Mouse (Mus musculus): ENCODE results near the gene Slc13a4.

- TF ChIP-seq CTCF (IDR thresholded peaks at IDR 0.05; ENCODE audit: insufficient read depth, low read length) (no peak), POLR2A (IDR thresholded peaks at IDR 0.05; ENCODE audit: borderline replicate concordance, extremely low read depth, low read depth, low read length) (no peak)
Measured at GRCm38 (mm10) chr6:35330834-35331233, 22.9 kb upstream of the Slc13a4 start.

All from lung, adult 2 months (tissue).